Mouse (Mus musculus) heart, postnatal 4 days (tissue): Measurements from ENCODE around the gene AC170998.1. TPM values are rescaled to one million over a fixed set of nuclear protein-coding genes. Genes with fewer than 3 reads are reported as not detected.
A peak's percentile ranks its signal among the peaks of the same experiment; 100 is the strongest.
"Not testable (repeated sequence)": the region's sequence is repeated elsewhere in the genome, so short reads cannot be mapped to it uniquely, and the experiment has no call there.

Source experiments
- DNase-seq: peaks from one replicate; pipeline ENCODE4 v3.0.0; 2021
- total RNA-seq, 2 experiments: library from RNA; stranded (reverse); gene quantifications; 2 replicates each; pipeline ENCODE4 v1.2.3; 2021

AC170998.1 gene
- total RNA-seq, 2 experiments from 2014 or later = 1.1 to 1.8 TPM

DNA sequence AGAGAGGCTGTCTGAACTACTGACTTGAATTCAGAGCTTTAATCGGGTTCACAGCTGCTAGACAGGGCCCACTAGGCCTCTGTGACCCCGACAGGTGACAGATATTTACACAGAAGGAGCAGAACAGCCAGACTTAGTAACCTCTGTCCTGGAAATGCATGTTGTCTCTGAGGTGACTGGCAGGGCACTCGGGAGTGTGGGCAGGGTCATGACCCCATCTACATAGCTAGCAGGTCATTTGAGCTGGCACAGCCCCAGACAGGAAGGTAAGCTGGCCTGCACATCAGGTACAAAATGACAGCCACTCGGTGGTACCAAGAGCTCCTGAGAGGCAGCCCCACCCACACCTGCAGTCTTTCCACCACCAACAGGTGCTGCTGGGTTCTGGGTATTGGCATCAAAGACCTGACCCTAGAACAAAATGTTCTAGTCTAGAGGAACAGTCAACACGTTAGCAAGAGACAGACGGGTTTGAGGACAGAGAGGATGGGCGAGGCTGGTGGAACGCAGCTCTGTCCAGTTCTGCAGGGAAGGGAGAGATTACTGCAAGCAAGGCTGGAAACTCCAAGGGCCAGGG is 34.9 kb downstream of the AC170998.1 start:
- no peak for DNase-seq

DNA sequence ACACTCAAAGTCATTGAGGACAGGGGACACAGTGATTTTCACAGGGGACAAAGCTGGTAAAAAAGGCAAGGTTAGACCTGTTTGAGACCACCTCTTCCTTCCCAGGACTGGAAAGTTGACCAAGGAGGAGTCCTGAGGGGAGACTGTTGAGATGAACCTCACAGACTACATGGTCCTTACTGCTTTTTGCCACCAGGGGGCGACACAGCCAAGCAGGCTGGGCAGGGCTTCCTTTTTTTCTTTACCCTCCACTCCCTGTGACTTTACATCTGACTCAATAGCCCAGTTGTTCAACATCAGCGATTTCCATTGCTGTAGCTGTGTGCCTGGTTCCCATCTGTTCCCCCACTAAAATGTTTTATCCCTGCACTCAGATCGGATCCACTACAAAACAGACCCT is 36.0 kb downstream of the AC170998.1 start:
- DNase-seq = peak; percentile 88

DNA sequence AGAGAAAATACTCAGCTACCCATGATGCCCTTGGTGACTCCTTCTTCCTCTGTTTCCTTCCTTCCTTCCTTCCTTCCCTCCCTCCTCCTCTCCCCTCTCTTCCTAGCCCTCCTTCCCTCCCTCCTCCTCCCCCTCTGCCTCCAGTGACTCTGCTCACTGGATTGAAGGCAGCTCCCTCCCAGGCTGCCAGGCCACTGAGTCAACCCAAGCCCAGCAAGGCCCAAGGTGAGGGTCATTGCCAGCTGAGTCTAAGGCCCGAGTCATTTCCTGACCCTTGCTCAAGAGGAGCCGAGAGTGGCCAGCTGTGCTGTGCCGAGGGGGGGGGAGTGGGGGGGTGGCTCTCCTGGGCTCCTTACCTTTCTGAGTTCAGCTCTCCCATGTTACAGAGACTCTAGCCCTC is 40.3 kb downstream of the AC170998.1 start:
- no peak for DNase-seq

GRCm38 (mm10) chr17:28766781-28767515 is 41.1 kb downstream of the AC170998.1 start:
- DNase-seq = no peak

DNA sequence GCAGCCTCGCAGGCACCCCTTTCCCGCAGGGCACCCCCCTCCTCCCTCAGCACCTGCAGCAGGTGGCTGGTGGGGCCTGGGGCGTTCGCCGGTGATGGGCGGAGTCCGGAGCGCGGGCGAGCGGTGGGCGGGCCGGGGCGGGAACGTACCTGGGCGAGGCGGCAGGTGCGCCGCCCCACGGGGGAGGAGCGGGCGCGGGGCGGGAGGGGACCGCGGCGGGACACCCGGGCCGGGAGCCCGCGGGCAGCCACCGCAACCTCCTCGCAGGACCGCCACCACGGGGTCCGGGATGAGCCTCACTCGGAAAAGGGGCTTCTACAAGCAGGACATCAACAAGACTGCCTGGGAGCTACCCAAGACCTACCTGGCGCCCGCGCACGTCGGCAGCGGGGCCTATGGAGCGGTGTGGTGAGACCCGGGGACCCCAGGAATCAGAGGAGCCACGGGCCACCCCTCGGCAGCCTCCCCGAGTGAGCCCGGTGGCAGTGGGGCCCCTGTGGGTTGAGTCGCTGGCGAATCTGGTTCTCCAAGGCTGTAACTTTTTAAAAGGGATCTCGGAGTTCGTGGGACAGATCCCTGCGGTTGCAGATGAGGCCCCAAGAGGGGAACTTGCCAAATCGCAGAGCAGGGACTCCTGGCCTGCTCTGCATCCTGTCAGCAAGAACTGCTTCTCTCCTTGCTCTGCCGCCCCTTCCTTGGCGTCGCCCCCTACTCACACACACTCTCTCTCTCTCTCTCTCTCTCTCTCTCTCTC is 43.4 kb downstream of the AC170998.1 start, which contains the start of gene Mapk13:
TSS of gene Mapk13 (plus strand) at position 177 of the 754 bp plus-strand sequence.
- peak; percentile 13 for DNase-seq

- DNase-seq = peak; percentile 26
These were observed 44.1 kb downstream of the AC170998.1 start for GRCm38 (mm10) chr17:28769875-28770421.

DNA sequence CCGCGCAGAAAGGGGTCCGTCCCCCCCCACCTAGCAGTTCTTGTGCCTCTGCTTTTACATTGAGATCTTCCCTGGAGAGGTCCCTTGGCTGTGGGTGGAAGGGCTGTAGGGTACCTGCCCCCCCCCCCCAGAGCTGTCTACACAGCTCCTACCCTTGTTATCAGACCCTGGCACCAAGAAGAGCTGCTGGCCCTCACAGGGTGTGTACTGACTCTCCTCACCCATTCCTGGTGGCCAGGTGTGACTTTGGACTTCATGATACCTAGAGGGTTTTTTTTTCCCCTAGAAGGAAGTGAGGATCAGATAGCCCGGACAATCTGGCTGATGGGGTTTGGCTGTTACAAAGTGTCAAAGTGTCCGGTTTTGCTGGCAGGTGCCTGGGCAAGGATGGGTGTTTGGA is 45.4 kb downstream of the AC170998.1 start:
- DNase-seq = no peak

GRCm38 (mm10) chr17:28774303-28774702 is 48.4 kb downstream of the AC170998.1 start:
- DNase-seq = not testable (repeated sequence)

DNA sequence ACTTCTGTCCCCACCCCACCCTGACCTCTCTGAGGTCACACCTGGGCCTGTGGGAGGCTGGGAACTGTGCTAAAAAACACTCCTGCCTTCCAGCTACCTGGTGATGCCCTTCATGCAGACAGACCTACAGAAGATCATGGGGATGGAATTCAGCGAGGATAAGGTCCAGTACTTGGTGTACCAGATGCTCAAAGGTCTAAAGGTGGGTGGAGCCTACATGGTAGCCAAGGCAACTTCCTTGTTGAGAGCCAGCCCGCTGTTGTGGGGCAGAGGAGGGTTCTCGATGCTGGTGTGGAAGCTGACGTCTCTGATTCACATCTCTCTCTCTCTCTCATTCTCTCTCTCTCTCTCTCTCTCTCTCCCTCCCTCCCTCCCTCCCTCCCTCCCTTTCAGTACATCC is 49.3 kb downstream of the AC170998.1 start:
- DNase-seq = no peak

Other genes starting within 250 kb of the AC170998.1 start
- 10 to 100 TPM; 21.4 to 22.0 TPM for gene Fkbp5, start 208.6 kb upstream of the AC170998.1 start, total RNA-seq
- not detected for gene Armc12, start 195.3 kb upstream of the AC170998.1 start, total RNA-seq
- gene Clpsl2, start 176.7 kb upstream of the AC170998.1 start, total RNA-seq = not detected
- gene Clps, start 165.3 kb upstream of the AC170998.1 start, total RNA-seq = not detected
- gene Lhfpl5, start 150.4 kb upstream of the AC170998.1 start, total RNA-seq = not detected
- gene Srpk1, start 103.4 kb upstream of the AC170998.1 start, total RNA-seq = 10 to 100 TPM; 54.3 to 55.2 TPM
- 1 to 10 TPM in 1 of 2 experiments, under 1 TPM in 1; 0.68 to 1.5 TPM for gene Slc26a8, start 35.9 kb upstream of the AC170998.1 start, total RNA-seq
- gene Mapk14, start 34.8 kb upstream of the AC170998.1 start, total RNA-seq = 10 to 100 TPM; 45.1 to 49.6 TPM
- gene Mapk13, start 43.2 kb downstream of the AC170998.1 start, total RNA-seq = under 1 TPM; 0.47 to 0.50 TPM
- 10 to 100 TPM; 22.8 to 25.9 TPM for gene Brpf3, start 75.0 kb downstream of the AC170998.1 start, total RNA-seq
- gene Pnpla1, start 132.3 kb downstream of the AC170998.1 start, total RNA-seq = under 1 TPM in 1 of 2 experiments, not detected in 1; 0.07 TPM
- gene 4930539E08Rik, start 189.2 kb downstream of the AC170998.1 start, total RNA-seq = under 1 TPM in 1 of 2 experiments, not detected in 1; 0.12 TPM
- not detected for gene Pxt1, start 217.8 kb downstream of the AC170998.1 start, total RNA-seq
- 10 to 100 TPM; 63.1 to 65.3 TPM for gene Kctd20, start 225.9 kb downstream of the AC170998.1 start, total RNA-seq